Mouse (Mus musculus): Measurements from ENCODE around the gene Ak5. TPM values are rescaled to one million over a fixed set of nuclear protein-coding genes. Genes with fewer than 3 reads are reported as not detected.
"Not testable (repeated sequence)": the region's sequence is repeated elsewhere in the genome, so short reads cannot be mapped to it uniquely, and the experiment has no call there.

The Ak5 gene
- polyA plus RNA-seq (2016; fragmentation: Nextera tagmentation; extraction: Ambion mirVana), result 0.79 and 0.86 TPM in 2 replicates

GRCm38 (mm10) chr3:152668239-152668638 is at the start of gene Ak5:
Gene Ak5 (minus strand): TSS chr3:152668360.
- 4% methylated on average over 5 of the region's 5 CpGs for WGBS
- no peaks in the 10 kb centered on the region for H3K9me3 ChIP-seq (replicated peaks)
- H3K4me1 ChIP-seq, result peaks cover 16% of the 10 kb centered on the region
- H3K27me3 ChIP-seq (ENCODE audit: low read depth, poor library complexity, severe bottlenecking), result peaks cover 59% of the 10 kb centered on the region
- H3K27ac ChIP-seq (replicated peaks), result peak within 1 kb of the TSS; percentile 70; the same call in 1 of the 2 replicates
- no peaks in the 10 kb centered on the region for H3K36me3 ChIP-seq
- DNase-seq (ENCODE audit: low spot score), result no peak
- peak within 1 kb of the TSS; percentile 69 for H3K4me3 ChIP-seq

- WGBS, result under 1% methylated on average over 48 of the region's 48 CpGs
- no peaks in the 10 kb centered on the region for H3K9me3 ChIP-seq (replicated peaks)
- peak within 1 kb of the TSS; percentile 91 for H3K27ac ChIP-seq (replicated peaks)
- 0 out of 2 replicates have a peak, but pooled peaks cover 5% of the 10 kb centered on the region for H3K36me3 ChIP-seq
- peaks cover 14% of the 10 kb centered on the region for H3K4me1 ChIP-seq
- H3K27me3 ChIP-seq (ENCODE audit: low read depth, poor library complexity, severe bottlenecking), result no peaks in the 10 kb centered on the region
- H3K4me3 ChIP-seq, result peak within 1 kb of the TSS; percentile 96
- DNase-seq (ENCODE audit: low spot score), result peak; percentile 91
These were observed 46.1 kb upstream of the Ak5 start, which contains the start of gene Pigk for GRCm38 (mm10) chr3:152713991-152714902. Gene Pigk (plus strand): TSS chr3:152714100.

GRCm38 (mm10) chr3:152712957-152713356 is 44.8 kb upstream of the Ak5 start:
- Histone ChIP-seq H3K9me3 (replicated peaks) (no peaks in the 10 kb centered on the region), H3K27me3 (ENCODE audit: low read depth, poor library complexity, severe bottlenecking) (no peaks in the 10 kb centered on the region), H3K27ac (replicated peaks) (no peak overlapping the region), H3K4me1 (peaks cover 14% of the 10 kb centered on the region), H3K36me3 (no peaks in the 10 kb centered on the region), H3K4me3 (no peak overlapping the region)
- 75% methylated on average over 4 of the region's 4 CpGs for WGBS
- DNase-seq (ENCODE audit: low spot score), result no peak

GRCm38 (mm10) chr3:152709936-152710335 is 41.8 kb upstream of the Ak5 start:
- Histone ChIP-seq H3K27me3 (ENCODE audit: low read depth, poor library complexity, severe bottlenecking) (no peaks in the 10 kb centered on the region), H3K36me3 (no peaks in the 10 kb centered on the region), H3K4me3 (no peak overlapping the region), H3K4me1 (peaks cover 6% of the 10 kb centered on the region), H3K27ac (replicated peaks) (no peak overlapping the region), H3K9me3 (replicated peaks) (no peaks in the 10 kb centered on the region)
- WGBS, result 85% methylated on average over 3 of the region's 3 CpGs
- no peak for DNase-seq (ENCODE audit: low spot score)

- Histone ChIP-seq H3K4me3 (no peak overlapping the region), H3K9me3 (replicated peaks) (no peaks in the 10 kb centered on the region), H3K4me1 (no peaks in the 10 kb centered on the region), H3K27ac (replicated peaks) (no peak overlapping the region), H3K27me3 (ENCODE audit: low read depth, poor library complexity, severe bottlenecking) (no peaks in the 10 kb centered on the region), H3K36me3 (no peaks in the 10 kb centered on the region)
- DNase-seq (ENCODE audit: low spot score), result no peak
- 92% methylated on average over 5 of the region's 5 CpGs for WGBS
These were observed 39.2 kb upstream of the Ak5 start for GRCm38 (mm10) chr3:152707321-152707823.

GRCm38 (mm10) chr3:152706901-152707300 is 38.7 kb upstream of the Ak5 start:
- no peaks in the 10 kb centered on the region for H3K36me3 ChIP-seq
- no peaks in the 10 kb centered on the region for H3K9me3 ChIP-seq (replicated peaks)
- no peak for DNase-seq (ENCODE audit: low spot score)
- H3K27me3 ChIP-seq (ENCODE audit: low read depth, poor library complexity, severe bottlenecking), result no peaks in the 10 kb centered on the region
- H3K27ac ChIP-seq (replicated peaks), result no peak overlapping the region
- 88% methylated on average over 2 of the region's 2 CpGs for WGBS
- H3K4me3 ChIP-seq, result no peak overlapping the region
- no peaks in the 10 kb centered on the region for H3K4me1 ChIP-seq

GRCm38 (mm10) chr3:152705826-152706225 is 37.7 kb upstream of the Ak5 start:
- no peaks in the 10 kb centered on the region for H3K27me3 ChIP-seq (ENCODE audit: low read depth, poor library complexity, severe bottlenecking)
- no peak overlapping the region for H3K4me3 ChIP-seq
- H3K4me1 ChIP-seq, result no peaks in the 10 kb centered on the region
- WGBS, result 68% methylated on average over 5 of the region's 5 CpGs
- no peaks in the 10 kb centered on the region for H3K9me3 ChIP-seq (replicated peaks)
- no peak overlapping the region for H3K27ac ChIP-seq (replicated peaks)
- no peaks in the 10 kb centered on the region for H3K36me3 ChIP-seq
- DNase-seq (ENCODE audit: low spot score), result no peak

GRCm38 (mm10) chr3:152702274-152702843 is 34.2 kb upstream of the Ak5 start:
- H3K4me1 ChIP-seq, result no peaks in the 10 kb centered on the region
- WGBS, result 45% methylated on average over 8 of the region's 8 CpGs
- H3K27me3 ChIP-seq (ENCODE audit: low read depth, poor library complexity, severe bottlenecking), result no peaks in the 10 kb centered on the region
- 0 out of 2 replicates have a peak overlapping the region, but pooled peaks have one; percentile 33 for H3K27ac ChIP-seq (replicated peaks)
- no peaks in the 10 kb centered on the region for H3K9me3 ChIP-seq (replicated peaks)
- H3K4me3 ChIP-seq, result peak overlapping the region; percentile 40
- DNase-seq (ENCODE audit: low spot score), result no peak
- H3K36me3 ChIP-seq, result no peaks in the 10 kb centered on the region

GRCm38 (mm10) chr3:152701536-152701935 is 33.4 kb upstream of the Ak5 start:
- 92% methylated on average over 8 of the region's 8 CpGs for WGBS
- not testable (repeated sequence) for DNase-seq (ENCODE audit: low spot score); H3K36me3 ChIP-seq; H3K27ac ChIP-seq (replicated peaks); H3K27me3 ChIP-seq (ENCODE audit: low read depth, poor library complexity, severe bottlenecking); H3K9me3 ChIP-seq (replicated peaks); H3K4me1 ChIP-seq; H3K4me3 ChIP-seq

GRCm38 (mm10) chr3:152699261-152699660 is 31.1 kb upstream of the Ak5 start:
- Histone ChIP-seq H3K9me3 (replicated peaks) (no peaks in the 10 kb centered on the region), H3K36me3 (no peaks in the 10 kb centered on the region), H3K4me3 (no peak overlapping the region), H3K27me3 (ENCODE audit: low read depth, poor library complexity, severe bottlenecking) (no peaks in the 10 kb centered on the region), H3K27ac (replicated peaks) (no peak overlapping the region), H3K4me1 (no peaks in the 10 kb centered on the region)
- WGBS, result 74% methylated on average over 8 of the region's 8 CpGs
- no peak for DNase-seq (ENCODE audit: low spot score)

GRCm38 (mm10) chr3:152698017-152698416 is 29.9 kb upstream of the Ak5 start:
- Histone ChIP-seq H3K36me3 (no peaks in the 10 kb centered on the region), H3K27ac (replicated peaks) (no peak overlapping the region), H3K4me3 (no peak overlapping the region), H3K4me1 (no peaks in the 10 kb centered on the region), H3K27me3 (ENCODE audit: low read depth, poor library complexity, severe bottlenecking) (no peaks in the 10 kb centered on the region), H3K9me3 (replicated peaks) (no peaks in the 10 kb centered on the region)
- WGBS, result 89% methylated on average over 5 of the region's 5 CpGs
- DNase-seq (ENCODE audit: low spot score), result no peak

- no peaks in the 10 kb centered on the region for H3K27me3 ChIP-seq (ENCODE audit: low read depth, poor library complexity, severe bottlenecking)
- no peak overlapping the region for H3K27ac ChIP-seq (replicated peaks)
- 95% methylated on average over 3 of the region's 3 CpGs for WGBS
- H3K4me1 ChIP-seq, result no peaks in the 10 kb centered on the region
- DNase-seq (ENCODE audit: low spot score), result no peak
- no peaks in the 10 kb centered on the region for H3K36me3 ChIP-seq
- H3K9me3 ChIP-seq (replicated peaks), result no peaks in the 10 kb centered on the region
- no peak overlapping the region for H3K4me3 ChIP-seq
These were observed 26.8 kb upstream of the Ak5 start for GRCm38 (mm10) chr3:152694950-152695349.

GRCm38 (mm10) chr3:152689105-152689504 is 20.9 kb upstream of the Ak5 start:
- H3K36me3 ChIP-seq, result no peaks in the 10 kb centered on the region
- no peaks in the 10 kb centered on the region for H3K27me3 ChIP-seq (ENCODE audit: low read depth, poor library complexity, severe bottlenecking)
- no peak for DNase-seq (ENCODE audit: low spot score)
- H3K4me1 ChIP-seq, result no peaks in the 10 kb centered on the region
- H3K27ac ChIP-seq (replicated peaks), result no peak overlapping the region
- H3K9me3 ChIP-seq (replicated peaks), result no peaks in the 10 kb centered on the region
- WGBS, result 85% methylated on average over 9 of the region's 9 CpGs
- H3K4me3 ChIP-seq, result no peak overlapping the region

Data from midbrain, embryonic 10.5 days (tissue).